Mouse (Mus musculus): ENCODE data around the gene Tbx10. TPM values are rescaled to one million over a fixed set of nuclear protein-coding genes. Genes with fewer than 3 reads are reported as not detected.

The Tbx10 gene
- polyA plus RNA-seq, 1 experiment from 2014 or later = not detected

Other genes starting within 250 kb of the Tbx10 start
- gene Kmt5b, start 225.3 kb upstream of the Tbx10 start, polyA plus RNA-seq (2015; fragmentation: Nextera tagmentation; extraction: Ambion mirVana) = 43.3 and 52.7 TPM in 2 replicates
- 53.1 and 54.8 TPM in 2 replicates for gene Chka, start 141.0 kb upstream of the Tbx10 start, polyA plus RNA-seq (2015; fragmentation: Nextera tagmentation; extraction: Ambion mirVana)
- gene Tcirg1, start 85.6 kb upstream of the Tbx10 start, polyA plus RNA-seq (2015; fragmentation: Nextera tagmentation; extraction: Ambion mirVana) = 10.4 and 11.3 TPM in 2 replicates
- 197 and 208 TPM in 2 replicates for gene Ndufs8, start 80.0 kb upstream of the Tbx10 start, polyA plus RNA-seq (2015; fragmentation: Nextera tagmentation; extraction: Ambion mirVana)
- 1.1 TPM in 2 replicates for gene Aldh3b1, start 62.9 kb upstream of the Tbx10 start, polyA plus RNA-seq (2015; fragmentation: Nextera tagmentation; extraction: Ambion mirVana)
- gene Unc93b1, start 57.6 kb upstream of the Tbx10 start, polyA plus RNA-seq (2015; fragmentation: Nextera tagmentation; extraction: Ambion mirVana) = 3.8 and 5.3 TPM in 2 replicates
- gene Aldh3b3, start 34.1 kb upstream of the Tbx10 start, polyA plus RNA-seq (2015; fragmentation: Nextera tagmentation; extraction: Ambion mirVana) = not detected in 2 replicates
- 0.15 TPM in 1 of 2 replicates, not detected in the other for gene Aldh3b2, start 20.4 kb upstream of the Tbx10 start, polyA plus RNA-seq (2015; fragmentation: Nextera tagmentation; extraction: Ambion mirVana)
- 0.68 and 1.4 TPM in 2 replicates for gene Acy3, start 6.2 kb upstream of the Tbx10 start, polyA plus RNA-seq (2015; fragmentation: Nextera tagmentation; extraction: Ambion mirVana)
- gene Nudt8, start 7.8 kb downstream of the Tbx10 start, polyA plus RNA-seq (2015; fragmentation: Nextera tagmentation; extraction: Ambion mirVana) = 25.8 and 28.2 TPM in 2 replicates
- gene Gm49405, start 7.9 kb downstream of the Tbx10 start, polyA plus RNA-seq (2015; fragmentation: Nextera tagmentation; extraction: Ambion mirVana) = 5.4 and 5.7 TPM in 2 replicates
- 5.5 and 5.7 TPM in 2 replicates for gene Doc2g, start 10.6 kb downstream of the Tbx10 start, polyA plus RNA-seq (2015; fragmentation: Nextera tagmentation; extraction: Ambion mirVana)
- 202 and 216 TPM in 2 replicates for gene Ndufv1, start 20.1 kb downstream of the Tbx10 start, polyA plus RNA-seq (2015; fragmentation: Nextera tagmentation; extraction: Ambion mirVana)
- 390 and 392 TPM in 2 replicates for gene Gstp1, start 45.2 kb downstream of the Tbx10 start, polyA plus RNA-seq (2015; fragmentation: Nextera tagmentation; extraction: Ambion mirVana)
- 1.0 and 2.5 TPM in 2 replicates for gene Gstp2, start 53.3 kb downstream of the Tbx10 start, polyA plus RNA-seq (2015; fragmentation: Nextera tagmentation; extraction: Ambion mirVana)
- gene Gstp3, start 66.8 kb downstream of the Tbx10 start, polyA plus RNA-seq (2015; fragmentation: Nextera tagmentation; extraction: Ambion mirVana) = not detected in 2 replicates
- gene Cabp2, start 88.8 kb downstream of the Tbx10 start, polyA plus RNA-seq (2015; fragmentation: Nextera tagmentation; extraction: Ambion mirVana) = not detected in 2 replicates
- 77.4 and 80.3 TPM in 2 replicates for gene Cdk2ap2, start 104.4 kb downstream of the Tbx10 start, polyA plus RNA-seq (2015; fragmentation: Nextera tagmentation; extraction: Ambion mirVana)
- gene Pitpnm1, start 107.2 kb downstream of the Tbx10 start, polyA plus RNA-seq (2015; fragmentation: Nextera tagmentation; extraction: Ambion mirVana) = 21.1 and 32.0 TPM in 2 replicates
- gene Aip, start 133.1 kb downstream of the Tbx10 start, polyA plus RNA-seq (2015; fragmentation: Nextera tagmentation; extraction: Ambion mirVana) = 73.7 and 75.9 TPM in 2 replicates
- gene Gpr152, start 147.0 kb downstream of the Tbx10 start, polyA plus RNA-seq (2015; fragmentation: Nextera tagmentation; extraction: Ambion mirVana) = 0.04 TPM in 1 of 2 replicates, not detected in the other
- 0.09 and 0.13 TPM in 2 replicates for gene Cabp4, start 151.3 kb downstream of the Tbx10 start, polyA plus RNA-seq (2015; fragmentation: Nextera tagmentation; extraction: Ambion mirVana)
- 126 and 144 TPM in 2 replicates for gene Coro1b, start 155.9 kb downstream of the Tbx10 start, polyA plus RNA-seq (2015; fragmentation: Nextera tagmentation; extraction: Ambion mirVana)
- 0.33 and 0.65 TPM in 2 replicates for gene Ptprcap, start 160.9 kb downstream of the Tbx10 start, polyA plus RNA-seq (2015; fragmentation: Nextera tagmentation; extraction: Ambion mirVana)
- gene Rps6kb2, start 170.6 kb downstream of the Tbx10 start, polyA plus RNA-seq (2015; fragmentation: Nextera tagmentation; extraction: Ambion mirVana) = 56.6 and 61.6 TPM in 2 replicates
- 2.4 and 2.5 TPM in 2 replicates for gene Carns1, start 182.7 kb downstream of the Tbx10 start, polyA plus RNA-seq (2015; fragmentation: Nextera tagmentation; extraction: Ambion mirVana)
- gene Tbc1d10c, start 198.5 kb downstream of the Tbx10 start, polyA plus RNA-seq (2015; fragmentation: Nextera tagmentation; extraction: Ambion mirVana) = 0.77 and 0.82 TPM in 2 replicates
- 664 and 700 TPM in 2 replicates for gene Ppp1ca, start 199.3 kb downstream of the Tbx10 start, polyA plus RNA-seq (2015; fragmentation: Nextera tagmentation; extraction: Ambion mirVana)
- gene Rad9a, start 208.9 kb downstream of the Tbx10 start, polyA plus RNA-seq (2015; fragmentation: Nextera tagmentation; extraction: Ambion mirVana) = 28.9 and 34.7 TPM in 2 replicates
- gene Clcf1, start 221.5 kb downstream of the Tbx10 start, polyA plus RNA-seq (2015; fragmentation: Nextera tagmentation; extraction: Ambion mirVana) = 0.63 and 0.76 TPM in 2 replicates
- gene AC109138.7, start 221.6 kb downstream of the Tbx10 start, polyA plus RNA-seq (2015; fragmentation: Nextera tagmentation; extraction: Ambion mirVana) = not detected in 2 replicates
- gene Pold4, start 239.1 kb downstream of the Tbx10 start, polyA plus RNA-seq (2015; fragmentation: Nextera tagmentation; extraction: Ambion mirVana) = 13.1 and 14.2 TPM in 2 replicates

Data from forebrain, embryonic 13.5 days (tissue).